Mouse (Mus musculus): Measurements from ENCODE around the gene Prkn. TPM values are rescaled to one million over a fixed set of nuclear protein-coding genes. Genes with fewer than 3 reads are reported as not detected.
A peak's percentile ranks its signal among the peaks of the same experiment; 100 is the strongest.

Prkn gene
- polyA plus RNA-seq (2016; fragmentation: Nextera tagmentation; extraction: Ambion mirVana), result 0.68 and 1.2 TPM in 2 replicates

- peaks cover 14% of the 10 kb centered on the region for H3K4me1 ChIP-seq
- no peaks in the 10 kb centered on the region for H3K27me3 ChIP-seq (ENCODE audit: low read depth, poor library complexity, severe bottlenecking)
- H3K36me3 ChIP-seq, result no peaks in the 10 kb centered on the region
- H3K4me3 ChIP-seq, result peak within 1 kb of the TSS; percentile 82
- under 1% methylated on average over 58 of the region's 58 CpGs for WGBS
- H3K9me3 ChIP-seq (replicated peaks), result no peaks in the 10 kb centered on the region
- peak; percentile 98 for DNase-seq (ENCODE audit: low spot score)
- H3K27ac ChIP-seq (replicated peaks), result peak within 1 kb of the TSS; percentile 86
Measured at GRCm38 (mm10) chr17:10840148-10840707, at the start of gene Prkn, which contains the start of gene Pacrg. Gene Prkn, plus strand, starts transcription at chr17:10840384. Gene Pacrg, minus strand, starts transcription at chr17:10840311.

DNA sequence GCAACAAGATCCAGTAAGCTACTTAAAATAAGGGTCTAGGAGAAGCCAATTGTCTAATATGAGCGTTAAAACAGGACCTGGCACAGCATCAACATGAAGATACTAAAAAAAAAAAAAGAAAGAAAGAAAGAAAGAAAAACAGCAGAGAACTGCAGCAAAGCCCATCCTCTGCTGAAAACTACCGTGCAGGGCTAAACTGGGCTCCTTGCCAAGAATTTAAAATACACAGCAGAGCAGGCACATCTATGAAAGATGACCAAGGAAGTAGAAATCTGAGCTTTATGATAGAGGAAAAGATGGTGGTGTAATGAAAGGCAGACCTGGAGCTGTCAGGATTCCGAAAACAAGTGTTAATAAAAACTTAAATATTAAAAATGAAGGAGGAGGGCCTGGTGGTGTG lies 48.5 kb upstream of the Prkn start:
- Histone ChIP-seq H3K4me1 (no peaks in the 10 kb centered on the region), H3K36me3 (no peaks in the 10 kb centered on the region), H3K27me3 (ENCODE audit: low read depth, poor library complexity, severe bottlenecking) (no peaks in the 10 kb centered on the region), H3K27ac (replicated peaks) (no peak overlapping the region), H3K9me3 (replicated peaks) (no peaks in the 10 kb centered on the region), H3K4me3 (no peak overlapping the region)
- WGBS, result 83% methylated on average over 3 of the region's 3 CpGs
- no peak for DNase-seq (ENCODE audit: low spot score)

- Histone ChIP-seq H3K9me3 (replicated peaks) (no peaks in the 10 kb centered on the region), H3K4me3 (no peak overlapping the region), H3K27me3 (ENCODE audit: low read depth, poor library complexity, severe bottlenecking) (no peaks in the 10 kb centered on the region), H3K27ac (replicated peaks) (no peak overlapping the region), H3K4me1 (no peaks in the 10 kb centered on the region), H3K36me3 (no peaks in the 10 kb centered on the region)
- 82% methylated on average over 4 of the region's 4 CpGs for WGBS
- no peak for DNase-seq (ENCODE audit: low spot score)
Measured at GRCm38 (mm10) chr17:10806692-10807091, 33.5 kb upstream of the Prkn start.

DNA sequence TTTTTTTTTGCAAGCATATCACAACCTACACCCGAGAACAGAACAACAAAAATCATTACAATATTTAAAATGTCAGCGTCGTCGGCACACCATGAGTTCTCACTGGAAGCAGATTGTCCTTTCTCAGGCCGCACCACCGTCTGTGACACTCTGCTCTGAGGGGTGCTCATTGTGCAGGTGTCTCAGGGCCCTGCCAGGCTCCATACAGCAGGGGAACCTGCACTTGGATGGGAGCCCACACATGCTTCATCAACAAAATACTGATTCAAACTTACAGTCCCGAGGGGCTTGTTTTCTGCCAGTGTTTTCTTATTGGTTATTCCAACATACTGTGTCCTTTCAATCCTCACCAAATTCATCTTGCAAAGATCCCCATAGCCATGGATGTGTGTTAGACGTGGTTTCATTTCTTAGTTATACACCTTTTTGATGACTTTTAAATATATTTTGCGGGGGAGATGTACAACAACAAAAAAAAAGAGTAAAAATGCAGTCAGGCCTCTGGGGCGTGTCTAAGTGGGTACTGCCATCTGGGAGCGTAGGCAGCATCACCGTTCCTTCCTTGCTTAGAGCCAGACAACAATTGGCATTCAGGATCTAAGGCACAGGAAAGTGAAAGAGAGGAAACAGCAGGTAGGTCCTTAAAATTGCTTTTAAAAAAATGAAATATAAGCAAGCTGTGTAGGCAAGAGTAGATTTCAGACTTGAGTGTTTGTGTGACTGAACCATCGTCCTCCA lies 32.8 kb upstream of the Prkn start:
- H3K36me3 ChIP-seq, result no peaks in the 10 kb centered on the region
- no peak for DNase-seq (ENCODE audit: low spot score)
- no peaks in the 10 kb centered on the region for H3K9me3 ChIP-seq (replicated peaks)
- no peaks in the 10 kb centered on the region for H3K4me1 ChIP-seq
- H3K27me3 ChIP-seq (ENCODE audit: low read depth, poor library complexity, severe bottlenecking), result no peaks in the 10 kb centered on the region
- H3K27ac ChIP-seq (replicated peaks), result no peak overlapping the region
- 88% methylated on average over 13 of the region's 13 CpGs for WGBS
- H3K4me3 ChIP-seq, result no peak overlapping the region

- no peaks in the 10 kb centered on the region for H3K4me1 ChIP-seq
- no peaks in the 10 kb centered on the region for H3K36me3 ChIP-seq
- no peaks in the 10 kb centered on the region for H3K27me3 ChIP-seq (ENCODE audit: low read depth, poor library complexity, severe bottlenecking)
- H3K27ac ChIP-seq (replicated peaks), result no peak overlapping the region
- WGBS, result 82% methylated on average over 2 of the region's 2 CpGs
- no peaks in the 10 kb centered on the region for H3K9me3 ChIP-seq (replicated peaks)
- H3K4me3 ChIP-seq, result no peak overlapping the region
- DNase-seq (ENCODE audit: low spot score), result no peak
Measured at GRCm38 (mm10) chr17:10808571-10808970, 31.6 kb upstream of the Prkn start.

- no peaks in the 10 kb centered on the region for H3K9me3 ChIP-seq (replicated peaks)
- H3K27me3 ChIP-seq (ENCODE audit: low read depth, poor library complexity, severe bottlenecking), result no peaks in the 10 kb centered on the region
- H3K4me1 ChIP-seq, result no peaks in the 10 kb centered on the region
- H3K27ac ChIP-seq (replicated peaks), result no peak overlapping the region
- no peaks in the 10 kb centered on the region for H3K36me3 ChIP-seq
- 85% methylated on average over 4 of the region's 4 CpGs for WGBS
- H3K4me3 ChIP-seq, result no peak overlapping the region
- DNase-seq (ENCODE audit: low spot score), result no peak
Measured at GRCm38 (mm10) chr17:10818971-10819370, 21.2 kb upstream of the Prkn start.

- peaks cover 14% of the 10 kb centered on the region for H3K4me1 ChIP-seq
- H3K4me3 ChIP-seq, result peak overlapping the region; percentile 82
- H3K27me3 ChIP-seq (ENCODE audit: low read depth, poor library complexity, severe bottlenecking), result no peaks in the 10 kb centered on the region
- peak; percentile 63 for DNase-seq (ENCODE audit: low spot score)
- 4% methylated on average over 20 of the region's 20 CpGs for WGBS
- H3K27ac ChIP-seq (replicated peaks), result peak overlapping the region; percentile 86
- no peaks in the 10 kb centered on the region for H3K9me3 ChIP-seq (replicated peaks)
- H3K36me3 ChIP-seq, result no peaks in the 10 kb centered on the region
Measured at GRCm38 (mm10) chr17:10840731-10841201, 582 bp downstream of the Prkn start.

DNA sequence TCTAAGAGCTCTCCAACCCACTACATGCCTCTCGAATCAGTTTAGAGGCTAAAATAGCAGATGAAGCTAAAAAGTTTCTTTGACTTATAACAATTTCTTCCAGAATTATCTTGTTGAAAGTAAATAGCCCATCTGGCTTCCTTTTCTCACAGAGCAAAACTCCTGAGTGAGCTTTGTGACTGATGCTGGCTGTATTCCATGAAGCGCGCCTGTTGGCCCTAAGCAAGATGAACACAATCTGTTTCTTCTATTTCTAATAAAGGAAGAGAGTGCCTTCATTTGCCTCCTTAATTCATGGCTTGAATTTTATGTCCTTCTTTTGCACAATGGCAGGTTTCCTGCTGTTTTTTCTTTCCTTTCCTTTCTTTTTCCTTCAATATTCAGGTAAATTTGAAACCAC lies 14.0 kb downstream of the Prkn start:
- 97% methylated on average over 3 of the region's 3 CpGs for WGBS
- Histone ChIP-seq H3K9me3 (replicated peaks) (no peaks in the 10 kb centered on the region), H3K27me3 (ENCODE audit: low read depth, poor library complexity, severe bottlenecking) (no peaks in the 10 kb centered on the region), H3K27ac (replicated peaks) (no peak overlapping the region), H3K4me3 (no peak overlapping the region), H3K36me3 (no peaks in the 10 kb centered on the region), H3K4me1 (no peaks in the 10 kb centered on the region)
- no peak for DNase-seq (ENCODE audit: low spot score)

- Histone ChIP-seq H3K4me3 (no peak overlapping the region), H3K9me3 (replicated peaks) (no peaks in the 10 kb centered on the region), H3K4me1 (no peaks in the 10 kb centered on the region), H3K27ac (replicated peaks) (no peak overlapping the region), H3K36me3 (no peaks in the 10 kb centered on the region), H3K27me3 (ENCODE audit: low read depth, poor library complexity, severe bottlenecking) (no peaks in the 10 kb centered on the region)
- WGBS, result 88% methylated on average over 7 of the region's 7 CpGs
- DNase-seq (ENCODE audit: low spot score), result no peak
Measured at GRCm38 (mm10) chr17:10874208-10875187, 34.3 kb downstream of the Prkn start.

GRCm38 (mm10) chr17:10878986-10879385 lies 38.8 kb downstream of the Prkn start:
- Histone ChIP-seq H3K36me3 (no peaks in the 10 kb centered on the region), H3K4me3 (no peak overlapping the region), H3K9me3 (replicated peaks) (no peaks in the 10 kb centered on the region), H3K27me3 (ENCODE audit: low read depth, poor library complexity, severe bottlenecking) (no peaks in the 10 kb centered on the region), H3K27ac (replicated peaks) (no peak overlapping the region), H3K4me1 (no peaks in the 10 kb centered on the region)
- no peak for DNase-seq (ENCODE audit: low spot score)
- WGBS, result 89% methylated on average over 5 of the region's 5 CpGs

GRCm38 (mm10) chr17:10882260-10882659 lies 42.1 kb downstream of the Prkn start:
- no peak overlapping the region for H3K4me3 ChIP-seq
- H3K9me3 ChIP-seq (replicated peaks), result no peaks in the 10 kb centered on the region
- H3K36me3 ChIP-seq, result no peaks in the 10 kb centered on the region
- no peak overlapping the region for H3K27ac ChIP-seq (replicated peaks)
- no peak for DNase-seq (ENCODE audit: low spot score)
- WGBS, result 83% methylated on average over 1 of the region's 1 CpGs
- peaks cover 4% of the 10 kb centered on the region for H3K4me1 ChIP-seq
- no peaks in the 10 kb centered on the region for H3K27me3 ChIP-seq (ENCODE audit: low read depth, poor library complexity, severe bottlenecking)

DNA sequence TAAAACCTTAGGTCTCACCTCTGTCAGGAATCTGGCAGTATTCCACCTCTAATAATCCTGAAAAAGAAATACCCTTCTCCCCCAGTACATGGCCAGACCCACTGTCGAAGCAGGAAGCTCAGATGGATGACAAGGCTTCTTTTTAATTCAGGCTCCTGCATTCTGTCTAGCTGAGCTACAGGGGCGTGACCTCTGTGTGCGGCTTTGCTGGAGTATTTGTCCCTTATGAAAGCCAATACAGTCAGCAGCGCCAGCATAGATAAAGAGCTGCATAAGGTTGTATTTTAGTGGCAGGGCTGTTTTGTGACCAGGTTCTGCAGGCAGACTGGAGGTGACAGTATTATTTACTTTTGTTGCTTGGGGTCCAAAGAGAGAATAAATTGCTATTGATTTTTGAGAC lies 47.7 kb downstream of the Prkn start:
- no peak overlapping the region for H3K4me3 ChIP-seq
- WGBS, result 19% methylated on average over 4 of the region's 4 CpGs

More for the DNA sequence above, 47.7 kb downstream of the Prkn start:
- 0 out of 2 replicates have a peak overlapping the region, but pooled peaks have one; percentile 28 for H3K27ac ChIP-seq (replicated peaks)
- H3K36me3 ChIP-seq, result no peaks in the 10 kb centered on the region
- H3K27me3 ChIP-seq (ENCODE audit: low read depth, poor library complexity, severe bottlenecking), result no peaks in the 10 kb centered on the region
- no peaks in the 10 kb centered on the region for H3K9me3 ChIP-seq (replicated peaks)
- peak; percentile 18 for DNase-seq (ENCODE audit: low spot score)
- H3K4me1 ChIP-seq, result peaks cover 15% of the 10 kb centered on the region

Data from midbrain, embryonic 10.5 days (tissue).